Mouse (Mus musculus) limb, embryonic 13.5 days (tissue): ENCODE results near the gene Bckdk. TPM values are rescaled to one million over a fixed set of nuclear protein-coding genes. Genes with fewer than 3 reads are reported as not detected.
A peak's percentile ranks its signal among the peaks of the same experiment; 100 is the strongest.

Experiments used
- ATAC-seq: fragments of 200-750 bp; cut with Nextera tagmentation; 2 replicates; pipeline ENCODE4 v1.8.0; 2017; ENCODE audit warnings: low read depth, moderate number of reproducible peaks, moderate TSS enrichment; ENCODE audit not compliant: low FRiP score
- H3K27ac ChIP-seq: fragments of 300-500 bp; sonication (generic); 2 replicates; pipeline ENCODE4 v1.5.1; 2015; ENCODE audit warnings: inconsistent platforms, mild to moderate bottlenecking, moderate library complexity
- H3K27me3 ChIP-seq: fragments of 300-500 bp; sonication (generic); 2 replicates; pipeline ENCODE4 v1.6.1; 2015; ENCODE audit warnings: mild to moderate bottlenecking, inconsistent platforms
- H3K36me3 ChIP-seq: fragments of 300-500 bp; sonication (generic); 2 replicates; pipeline ENCODE4 v1.6.1; 2015; ENCODE audit warnings: inconsistent platforms, mild to moderate bottlenecking, moderate library complexity
- H3K4me1 ChIP-seq: fragments of 300-500 bp; sonication (generic); 2 replicates; pipeline ENCODE4 v1.6.1; 2015; ENCODE audit warnings: inconsistent platforms
- H3K4me2 ChIP-seq: fragments of 300-500 bp; sonication (generic); replicated peaks from 2 replicates; pipeline ENCODE4 v1.6.1; 2015; ENCODE audit warnings: inconsistent platforms, mild to moderate bottlenecking, moderate library complexity
- H3K4me3 ChIP-seq: fragments of 300-500 bp; sonication (generic); 2 replicates; pipeline ENCODE4 v1.5.1; 2015; ENCODE audit warnings: moderate library complexity, mild to moderate bottlenecking, inconsistent platforms
- H3K9ac ChIP-seq: fragments of 300-500 bp; sonication (generic); 2 replicates; pipeline ENCODE4 v1.6.1; 2015; ENCODE audit warnings: mild to moderate bottlenecking, inconsistent platforms
- H3K9me3 ChIP-seq: fragments of 300-500 bp; sonication (generic); 2 replicates; pipeline ENCODE4 v1.6.1; 2016; ENCODE audit warnings: inconsistent platforms
- WGBS: fragments of 180-500 bp; shearing (Covaris S2); methylation state at CpG from one replicate; pipeline ENCODE4 v1.1.7; 2015; 5-methylcytosine and 5-hydroxymethylcytosine counted together
- polyA plus RNA-seq: library from polyadenylated mRNA; unstranded; fragments of >200 nt; fragmentation: Nextera tagmentation; extraction: Ambion mirVana; gene quantifications from 2 replicates; pipeline ENCODE4 v1.2.1, GENCODE M21; 2015

Gene Bckdk
- 84.9 and 85.3 TPM in 2 replicates for polyA plus RNA-seq

DNA sequence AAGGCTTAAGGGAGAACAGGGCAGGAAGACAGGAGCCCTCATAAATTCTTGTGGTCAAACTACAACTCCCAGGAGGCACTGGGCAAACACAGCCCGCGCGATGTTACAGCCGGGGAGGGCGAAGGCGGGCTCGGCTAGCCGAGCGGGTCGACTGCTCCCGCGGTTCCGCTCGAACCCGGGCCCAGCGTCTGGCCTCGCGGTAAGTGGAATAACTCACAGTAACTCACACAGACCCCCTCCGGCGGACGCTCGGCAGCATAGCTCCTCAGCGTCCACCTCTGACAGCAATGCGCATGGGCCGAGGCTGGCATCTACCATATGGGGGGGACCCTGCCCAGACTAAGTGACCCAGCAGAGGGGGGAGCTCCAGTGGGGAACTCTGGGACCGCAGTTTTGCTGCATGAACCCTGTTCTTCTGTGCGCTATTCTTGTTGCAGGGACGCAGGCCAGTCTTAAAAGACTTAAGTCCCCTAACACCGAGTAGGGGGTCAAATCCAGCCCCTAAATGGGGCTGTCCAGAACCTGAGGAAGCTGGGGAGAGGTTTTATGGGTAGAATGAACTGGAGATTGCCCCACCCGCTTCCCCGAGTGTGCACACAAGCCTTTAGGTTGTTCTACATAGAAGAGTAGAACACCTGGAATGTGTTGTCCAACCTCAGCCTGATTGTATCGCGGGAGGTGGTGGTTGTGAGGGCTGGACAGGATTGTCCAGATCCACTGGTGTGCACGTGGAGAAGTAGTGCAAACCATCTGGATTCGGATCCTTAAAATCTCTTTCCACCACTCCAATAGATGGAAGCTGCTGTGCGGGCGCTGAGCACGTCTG, at the start of gene Bckdk:
Bckdk (plus strand) TSS at position 112 of the 826 bp plus-strand sequence.
- Histone ChIP-seq H3K36me3 (peaks cover 40% of the 10 kb centered on the region), H3K9ac (peak within 1 kb of the TSS; percentile 83), H3K27me3 (peaks cover 5% of the 10 kb centered on the region; the same call in 1 of the 2 replicates), H3K27ac (peak within 1 kb of the TSS; percentile 80), H3K9me3 (no peaks in the 10 kb centered on the region), H3K4me2 (peak within 1 kb of the TSS; percentile 83), H3K4me1 (peaks cover 12% of the 10 kb centered on the region), H3K4me3 (peak within 1 kb of the TSS; percentile 60)
- ATAC-seq, result peak; percentile 91
- WGBS, result 5% methylated on average over 38 of the region's 38 CpGs

DNA sequence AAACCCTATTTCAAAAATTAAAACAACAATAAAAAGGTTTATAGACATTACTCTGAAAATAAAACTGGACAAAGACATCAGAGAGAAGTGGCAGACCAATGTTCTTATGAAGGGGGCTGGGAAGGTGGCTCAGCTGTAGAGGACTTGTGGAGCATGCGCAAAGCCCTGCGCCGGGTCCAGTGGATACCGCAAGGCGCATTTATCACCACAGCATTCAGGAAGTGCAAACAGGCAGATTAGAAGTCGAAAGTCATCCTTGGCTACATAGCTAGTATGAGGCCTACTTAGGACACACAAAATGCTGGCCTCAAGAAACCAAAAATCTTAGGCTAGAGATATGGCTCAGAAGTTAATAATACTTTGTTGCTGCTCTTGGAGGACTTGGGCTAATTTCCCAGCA, 45.6 kb upstream of the Bckdk start:
- Histone ChIP-seq H3K9ac (no peak overlapping the region), H3K4me1 (no peaks in the 10 kb centered on the region), H3K27me3 (no peaks in the 10 kb centered on the region), H3K4me3 (no peak overlapping the region), H3K4me2 (no peak overlapping the region), H3K27ac (no peak overlapping the region), H3K36me3 (0 out of 2 replicates have a peak, but pooled peaks cover 7% of the 10 kb centered on the region), H3K9me3 (no peaks in the 10 kb centered on the region)
- 90% methylated on average over 6 of the region's 6 CpGs for WGBS
- no peak for ATAC-seq

DNA sequence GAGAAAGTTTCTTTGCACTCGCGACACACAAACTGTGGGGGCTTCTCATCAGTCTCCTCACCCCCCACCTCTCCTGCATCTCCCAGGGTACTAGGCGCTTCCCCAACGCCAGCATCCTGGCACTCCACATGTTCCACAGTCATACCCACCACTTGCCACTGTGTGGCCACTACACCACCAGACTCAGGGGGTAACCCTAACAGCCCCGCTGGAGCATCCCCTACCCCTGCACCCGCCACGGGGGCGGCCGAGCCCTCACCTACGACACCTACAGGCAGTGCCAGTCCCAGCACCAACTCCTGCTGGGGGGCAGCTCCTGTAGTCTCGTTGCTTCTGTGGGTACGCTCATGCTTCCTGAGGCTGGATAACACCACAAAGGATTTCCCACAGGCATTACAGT, 37.4 kb upstream of the Bckdk start:
- no peaks in the 10 kb centered on the region for H3K4me1 ChIP-seq
- H3K27ac ChIP-seq, result no peak overlapping the region
- no peak overlapping the region for H3K4me3 ChIP-seq
- no peaks in the 10 kb centered on the region for H3K27me3 ChIP-seq
- no peak overlapping the region for H3K4me2 ChIP-seq
- 95% methylated on average over 12 of the region's 12 CpGs for WGBS
- ATAC-seq, result no peak
- no peak overlapping the region for H3K9ac ChIP-seq
- peaks cover 62% of the 10 kb centered on the region for H3K36me3 ChIP-seq
- H3K9me3 ChIP-seq, result no peaks in the 10 kb centered on the region

DNA sequence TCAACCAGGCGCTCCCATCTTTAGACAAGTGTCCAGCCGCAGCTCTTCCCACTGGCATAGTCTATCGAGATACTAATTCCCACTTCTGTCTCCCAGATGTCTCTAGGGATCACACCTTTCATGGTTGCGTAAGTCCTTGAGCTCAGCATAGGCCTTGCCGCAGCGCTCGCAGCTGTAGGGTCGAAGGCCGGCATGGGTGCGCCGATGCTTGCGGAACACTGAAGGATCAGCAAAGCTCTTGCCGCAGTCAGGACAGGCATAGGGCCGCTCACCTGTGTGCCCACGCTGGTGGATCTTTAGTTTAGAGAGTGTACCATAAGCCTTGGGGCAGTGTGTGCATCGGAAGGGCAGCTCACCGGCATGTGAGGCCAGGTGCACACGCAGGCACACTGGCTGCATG, 36.2 kb upstream of the Bckdk start:
- H3K36me3 ChIP-seq, result peaks cover 64% of the 10 kb centered on the region
- 96% methylated on average over 18 of the region's 18 CpGs for WGBS
- no peaks in the 10 kb centered on the region for H3K4me1 ChIP-seq
- no peaks in the 10 kb centered on the region for H3K27me3 ChIP-seq
- H3K27ac ChIP-seq, result no peak overlapping the region
- H3K4me2 ChIP-seq, result no peak overlapping the region
- ATAC-seq, result no peak
- H3K9me3 ChIP-seq, result no peaks in the 10 kb centered on the region
- no peak overlapping the region for H3K9ac ChIP-seq
- no peak overlapping the region for H3K4me3 ChIP-seq

DNA sequence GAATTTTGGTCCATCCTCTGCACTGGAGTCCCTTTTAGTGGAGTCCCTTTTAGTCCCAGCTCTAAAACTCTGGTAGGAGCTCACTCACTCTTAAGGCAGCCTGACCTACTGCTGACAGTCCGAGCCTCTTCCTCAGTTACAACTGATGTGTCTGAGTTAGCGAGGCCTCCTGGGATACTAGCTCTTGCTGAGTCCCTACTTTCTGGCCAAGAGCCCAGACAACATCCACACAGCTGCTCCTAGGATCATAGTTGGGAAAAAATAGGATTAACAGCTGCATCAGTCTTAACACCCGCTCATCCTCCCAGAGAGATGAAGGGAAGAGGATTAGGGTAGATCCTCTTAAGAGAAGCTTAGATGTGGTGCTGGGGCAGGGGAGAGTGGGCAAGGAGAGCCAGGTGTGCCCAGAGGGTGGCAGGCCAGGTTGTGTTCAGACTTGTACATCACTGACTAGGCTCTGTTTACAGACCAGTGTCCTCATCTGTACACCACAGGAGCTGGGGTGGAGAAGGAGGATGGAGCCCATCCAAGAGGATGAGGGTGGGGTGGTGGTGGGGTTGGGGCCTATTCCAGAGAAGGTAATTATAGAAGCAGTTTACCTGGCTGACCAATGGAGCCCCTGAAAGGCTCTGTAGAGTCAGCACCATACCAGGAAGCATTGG, 34.6 kb upstream of the Bckdk start:
- Histone ChIP-seq H3K9me3 (no peaks in the 10 kb centered on the region), H3K9ac (0 out of 2 replicates have a peak overlapping the region, but pooled peaks have one; percentile 8), H3K4me2 (no peak overlapping the region), H3K4me1 (peaks cover 8% of the 10 kb centered on the region), H3K36me3 (peaks cover 66% of the 10 kb centered on the region), H3K4me3 (no peak overlapping the region), H3K27ac (no peak overlapping the region), H3K27me3 (no peaks in the 10 kb centered on the region)
- 79% methylated on average over 3 of the region's 3 CpGs for WGBS
- ATAC-seq, result peak; percentile 67; the same call in 1 of the 2 replicates

DNA sequence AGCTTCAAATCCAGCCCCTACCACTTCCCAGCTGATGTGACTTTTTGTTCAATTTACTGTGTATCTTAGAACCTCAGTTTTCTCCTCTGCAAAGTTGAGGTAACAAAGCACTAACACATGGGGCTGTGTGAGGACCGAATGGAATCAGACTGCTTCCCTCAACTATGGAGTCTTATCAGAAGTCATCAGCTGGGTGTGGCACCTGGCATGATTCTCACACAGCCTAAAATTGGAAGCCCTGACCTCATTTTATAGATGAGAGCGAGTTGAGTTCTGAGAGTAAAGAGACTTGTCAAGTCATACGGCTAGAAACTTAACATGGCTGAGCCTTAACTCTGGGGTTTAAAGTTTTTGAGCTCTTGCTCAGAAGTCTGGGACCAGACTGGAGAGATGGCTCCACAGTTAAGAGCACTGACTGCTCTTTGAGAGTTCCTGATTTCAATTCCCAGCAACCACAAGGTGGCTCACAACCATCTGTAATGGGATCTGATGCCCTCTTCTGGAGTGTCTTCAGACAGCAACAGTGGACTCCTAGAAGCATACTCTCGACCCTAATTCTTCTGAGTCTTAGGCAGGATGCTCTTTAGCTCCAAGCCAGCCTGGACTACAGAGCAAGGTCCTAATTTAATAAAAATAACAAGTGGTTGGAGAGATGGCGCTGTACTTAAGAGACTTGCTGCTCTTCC, 33.6 kb upstream of the Bckdk start:
- H3K36me3 ChIP-seq, result peaks cover 57% of the 10 kb centered on the region
- WGBS, result 84% methylated on average over 5 of the region's 5 CpGs
- ATAC-seq, result no peak
- no peak overlapping the region for H3K4me2 ChIP-seq
- no peaks in the 10 kb centered on the region for H3K9me3 ChIP-seq
- no peaks in the 10 kb centered on the region for H3K27me3 ChIP-seq
- H3K27ac ChIP-seq, result no peak overlapping the region
- peaks cover 12% of the 10 kb centered on the region for H3K4me1 ChIP-seq
- no peak overlapping the region for H3K4me3 ChIP-seq
- no peak overlapping the region for H3K9ac ChIP-seq

DNA sequence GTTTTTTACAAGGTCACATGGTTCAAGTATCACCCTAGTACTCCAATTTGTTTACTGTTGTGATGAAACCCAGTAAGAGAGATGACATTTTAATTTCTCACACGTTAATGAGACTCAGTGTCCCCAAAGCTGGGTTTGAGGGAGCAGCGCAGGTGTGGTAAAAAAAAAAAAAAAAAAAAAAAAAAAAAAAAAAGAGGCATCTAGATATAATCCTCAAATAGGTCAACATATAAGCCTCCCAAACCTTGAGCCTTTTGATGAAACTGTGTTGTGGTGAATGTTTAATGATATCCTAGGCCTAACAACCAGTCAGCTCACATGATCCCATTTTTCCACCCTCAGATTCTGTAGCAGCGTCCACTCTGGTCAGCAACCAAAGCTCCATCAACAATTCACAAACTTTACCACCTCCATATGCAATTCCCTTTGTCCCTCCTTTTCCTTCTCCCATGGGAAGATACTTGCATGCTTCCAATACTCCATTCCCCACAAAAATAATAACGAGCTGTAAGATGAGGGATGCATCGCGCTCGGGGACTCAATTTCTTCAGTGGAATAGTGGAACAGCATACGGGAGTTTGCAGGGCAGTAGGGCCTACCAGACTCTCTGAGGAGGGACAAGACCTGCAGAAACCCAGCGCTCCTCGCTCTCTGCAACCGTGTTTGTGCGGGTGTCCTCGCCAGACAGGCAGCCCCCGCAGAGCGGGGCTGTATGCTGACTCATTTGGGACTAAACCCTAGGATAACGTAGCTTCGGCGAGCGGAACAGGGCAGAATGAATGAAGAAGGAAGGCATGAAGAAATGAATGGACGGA, 28.9 kb upstream of the Bckdk start:
- Histone ChIP-seq H3K9me3 (no peaks in the 10 kb centered on the region), H3K4me1 (peaks cover 20% of the 10 kb centered on the region), H3K9ac (peak overlapping the region; percentile 97), H3K4me2 (peak overlapping the region; percentile 89), H3K36me3 (peaks cover 47% of the 10 kb centered on the region), H3K4me3 (peak overlapping the region; percentile 88), H3K27me3 (no peaks in the 10 kb centered on the region), H3K27ac (peak overlapping the region; percentile 98)
- peak; percentile 14; the same call in 1 of the 2 replicates for ATAC-seq
- WGBS, result 4% methylated on average over 20 of the region's 20 CpGs

DNA sequence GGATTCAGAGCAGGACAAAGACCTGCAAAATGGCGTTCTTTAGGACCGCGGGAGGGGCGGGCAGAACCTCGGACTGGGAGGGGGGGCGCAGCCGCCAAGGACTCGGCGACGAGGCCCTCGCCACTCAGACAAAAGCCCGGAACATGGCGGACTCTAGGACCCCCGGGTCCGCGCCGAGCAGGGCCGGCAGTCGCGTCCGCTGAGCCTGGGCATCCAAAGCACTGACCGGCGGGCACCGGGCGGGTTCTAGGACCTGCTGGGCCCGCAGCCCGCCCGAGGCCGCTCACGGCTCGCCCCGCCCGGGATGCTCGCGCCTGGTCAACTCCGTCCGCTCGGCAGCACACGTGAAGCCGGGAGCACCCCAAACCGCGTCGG, 28.3 kb upstream of the Bckdk start:
- Histone ChIP-seq H3K4me2 (peak overlapping the region; percentile 89), H3K9ac (peak overlapping the region; percentile 97), H3K9me3 (no peaks in the 10 kb centered on the region), H3K36me3 (peaks cover 47% of the 10 kb centered on the region), H3K27ac (peak overlapping the region; percentile 98), H3K4me1 (peaks cover 20% of the 10 kb centered on the region), H3K4me3 (peak overlapping the region; percentile 88), H3K27me3 (no peaks in the 10 kb centered on the region)
- under 1% methylated on average over 43 of the region's 43 CpGs for WGBS
- ATAC-seq, result peak; percentile 95

DNA sequence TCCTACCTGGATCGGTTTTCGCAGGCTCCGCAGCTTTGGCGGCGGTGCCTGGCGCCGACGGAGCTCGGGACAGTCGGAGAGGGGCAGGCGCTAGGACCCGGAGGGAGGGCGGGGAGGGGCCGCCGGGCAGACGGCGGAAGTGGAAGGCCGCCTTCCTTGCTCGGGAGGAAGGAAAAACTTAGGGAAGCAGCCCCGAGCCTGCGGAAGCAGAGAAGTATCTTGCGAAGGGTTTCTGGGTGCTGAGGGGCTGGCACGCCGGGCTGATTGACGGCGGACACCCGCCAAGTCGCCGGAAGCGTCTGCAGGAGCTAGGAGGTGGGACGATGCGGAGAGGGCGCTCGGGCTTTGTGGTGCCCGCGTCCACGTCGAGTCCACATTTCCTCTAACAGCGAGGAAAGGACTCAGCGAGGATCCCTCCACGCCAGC, 27.8 kb upstream of the Bckdk start, which contains the start of gene Zfp646:
Zfp646 (plus strand) TSS at position 181 of the 426 bp plus-strand sequence.
- H3K4me1 ChIP-seq, result peaks cover 20% of the 10 kb centered on the region
- ATAC-seq, result peak; percentile 92
- peak within 1 kb of the TSS; percentile 98 for H3K27ac ChIP-seq
- H3K4me2 ChIP-seq, result peak within 1 kb of the TSS; percentile 89
- peak within 1 kb of the TSS; percentile 88 for H3K4me3 ChIP-seq
- H3K36me3 ChIP-seq, result peaks cover 48% of the 10 kb centered on the region
- H3K9me3 ChIP-seq, result no peaks in the 10 kb centered on the region
- no peaks in the 10 kb centered on the region for H3K27me3 ChIP-seq
- WGBS, result under 1% methylated on average over 41 of the region's 41 CpGs
- peak within 1 kb of the TSS; percentile 97 for H3K9ac ChIP-seq

DNA sequence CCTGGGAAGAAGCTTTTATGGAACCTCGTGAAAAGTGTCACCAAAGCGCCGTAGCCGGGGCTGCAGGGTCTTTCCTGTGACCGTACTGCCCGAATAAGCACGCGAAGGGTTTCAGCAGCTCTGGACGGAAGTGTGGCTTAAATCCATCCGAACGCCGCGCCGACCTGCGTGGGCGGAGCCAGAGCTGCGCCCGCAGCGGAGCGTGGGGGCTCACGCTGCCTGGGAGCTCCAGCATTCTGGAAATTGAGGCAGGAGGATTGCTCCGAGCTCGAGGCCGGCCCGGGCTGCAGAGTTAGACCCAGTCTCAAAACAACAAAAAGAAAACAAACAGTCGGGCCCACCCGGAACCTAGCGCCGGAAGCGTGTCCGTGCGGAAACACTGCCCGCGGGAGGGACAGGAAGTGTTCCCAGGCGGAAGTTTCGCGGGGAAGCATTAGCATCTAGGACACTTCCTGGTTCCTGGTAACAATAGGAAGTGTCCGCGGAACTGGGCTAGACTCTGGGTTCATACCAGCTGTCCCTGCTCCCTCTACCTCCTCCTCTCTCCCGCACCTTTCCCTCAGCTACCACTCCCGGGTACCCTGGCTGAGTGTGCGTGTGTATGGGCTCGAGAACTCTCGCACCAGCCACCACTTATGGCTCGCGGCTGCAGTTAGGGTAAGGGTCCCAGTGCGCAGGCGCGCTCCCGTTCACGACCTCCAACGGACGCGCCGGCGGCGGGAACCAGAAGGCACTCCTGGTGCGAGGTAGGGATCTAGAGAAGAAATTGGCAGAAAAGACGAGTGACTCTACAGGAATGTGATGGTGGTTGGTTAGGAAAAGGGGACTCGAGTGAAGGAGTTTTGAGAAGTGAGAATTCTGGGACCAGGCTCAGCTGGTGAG, 27.2 kb upstream of the Bckdk start, which contains the start of gene Zfp668:
Zfp668 (minus strand) TSS at position 362 of the 882 bp plus-strand sequence.
- WGBS, result under 1% methylated on average over 60 of the region's 60 CpGs
- Histone ChIP-seq H3K9me3 (no peaks in the 10 kb centered on the region), H3K9ac (peak within 1 kb of the TSS; percentile 97), H3K4me2 (peak within 1 kb of the TSS; percentile 89), H3K27ac (peak within 1 kb of the TSS; percentile 98), H3K36me3 (peaks cover 50% of the 10 kb centered on the region), H3K4me1 (peaks cover 20% of the 10 kb centered on the region), H3K4me3 (peak within 1 kb of the TSS; percentile 88), H3K27me3 (no peaks in the 10 kb centered on the region)
- peak; percentile 70 for ATAC-seq
